Mouse (Mus musculus): Measurements from ENCODE around the gene Sowaha. TPM values are rescaled to one million over a fixed set of nuclear protein-coding genes. Genes with fewer than 3 reads are reported as not detected.
"Not testable (repeated sequence)": the region's sequence is repeated elsewhere in the genome, so short reads cannot be mapped to it uniquely, and the experiment has no call there.

Sowaha gene
- polyA plus RNA-seq, 1 experiment = not detected

DNA sequence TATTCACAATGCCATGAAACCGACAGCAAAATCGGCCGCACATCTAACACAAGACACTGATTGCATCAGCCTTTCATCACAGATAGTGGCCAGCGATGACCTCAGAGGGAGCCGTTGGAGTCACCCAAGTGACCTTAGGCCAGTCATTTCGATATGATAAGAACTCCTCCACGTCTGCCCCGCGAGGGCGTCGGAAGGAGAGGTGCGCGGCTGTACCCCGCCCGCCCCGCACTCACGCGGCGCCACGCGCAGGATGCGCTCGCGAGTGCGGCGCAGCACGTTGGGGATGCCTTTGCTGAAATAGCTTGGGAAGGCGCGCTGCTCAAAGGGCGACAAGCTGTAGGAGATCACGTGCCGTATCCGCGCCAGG, 49.8 kb downstream of the Sowaha start:
- H3K36me3 ChIP-seq (replicated peaks; ENCODE audit: low read length) = peaks cover 30% of the 10 kb centered on the region
- no peaks in the 10 kb centered on the region for H3K27me3 ChIP-seq (replicated peaks)
- peak overlapping the region; percentile 98 for H3K4me3 ChIP-seq (replicated peaks)
- TF ChIP-seq FLI1 (IDR thresholded peaks at IDR 0.05; ENCODE audit: low read length) (no peak), GATA1 (IDR thresholded peaks at IDR 0.05; ENCODE audit: borderline replicate concordance, low read length) (no peak)
- no peaks in the 10 kb centered on the region for H3K9me3 ChIP-seq
- H3K4me1 ChIP-seq = peaks cover 61% of the 10 kb centered on the region

GRCm38 (mm10) chr11:53429182-53429581, 50.9 kb downstream of the Sowaha start:
- peaks cover 59% of the 10 kb centered on the region for H3K4me1 ChIP-seq
- no peak for TF ChIP-seq FLI1 (IDR thresholded peaks at IDR 0.05; ENCODE audit: low read length)
- no peak for TF ChIP-seq GATA1 (IDR thresholded peaks at IDR 0.05; ENCODE audit: borderline replicate concordance, low read length)
- peak overlapping the region; percentile 98 for H3K4me3 ChIP-seq (replicated peaks)
- no peaks in the 10 kb centered on the region for H3K9me3 ChIP-seq
- H3K36me3 ChIP-seq (replicated peaks; ENCODE audit: low read length) = peaks cover 40% of the 10 kb centered on the region
- H3K27me3 ChIP-seq (replicated peaks) = no peaks in the 10 kb centered on the region

DNA sequence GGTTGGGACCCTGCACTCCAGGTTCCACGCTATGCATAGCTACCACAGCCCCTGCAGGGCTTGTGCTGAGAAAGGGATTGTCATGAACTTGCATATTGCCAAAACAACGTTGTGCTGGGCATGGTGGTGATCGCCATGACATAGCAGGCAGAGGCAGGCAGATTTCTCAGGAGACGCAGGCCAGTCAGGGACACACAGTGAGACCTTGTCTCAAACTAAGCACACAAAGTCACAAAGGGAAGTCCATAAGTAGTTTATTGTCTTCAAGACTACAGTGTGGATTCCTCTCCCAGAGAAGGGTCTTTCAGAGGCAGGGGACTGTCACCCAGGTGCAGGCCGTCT, 51.4 kb downstream of the Sowaha start:
- no peak overlapping the region for H3K4me3 ChIP-seq (replicated peaks)
- peaks cover 57% of the 10 kb centered on the region for H3K4me1 ChIP-seq
- H3K9me3 ChIP-seq = no peaks in the 10 kb centered on the region
- H3K27me3 ChIP-seq (replicated peaks) = no peaks in the 10 kb centered on the region
- no peak for TF ChIP-seq FLI1 (IDR thresholded peaks at IDR 0.05; ENCODE audit: low read length)
- no peak for TF ChIP-seq GATA1 (IDR thresholded peaks at IDR 0.05; ENCODE audit: borderline replicate concordance, low read length)
- peaks cover 44% of the 10 kb centered on the region for H3K36me3 ChIP-seq (replicated peaks; ENCODE audit: low read length)

DNA sequence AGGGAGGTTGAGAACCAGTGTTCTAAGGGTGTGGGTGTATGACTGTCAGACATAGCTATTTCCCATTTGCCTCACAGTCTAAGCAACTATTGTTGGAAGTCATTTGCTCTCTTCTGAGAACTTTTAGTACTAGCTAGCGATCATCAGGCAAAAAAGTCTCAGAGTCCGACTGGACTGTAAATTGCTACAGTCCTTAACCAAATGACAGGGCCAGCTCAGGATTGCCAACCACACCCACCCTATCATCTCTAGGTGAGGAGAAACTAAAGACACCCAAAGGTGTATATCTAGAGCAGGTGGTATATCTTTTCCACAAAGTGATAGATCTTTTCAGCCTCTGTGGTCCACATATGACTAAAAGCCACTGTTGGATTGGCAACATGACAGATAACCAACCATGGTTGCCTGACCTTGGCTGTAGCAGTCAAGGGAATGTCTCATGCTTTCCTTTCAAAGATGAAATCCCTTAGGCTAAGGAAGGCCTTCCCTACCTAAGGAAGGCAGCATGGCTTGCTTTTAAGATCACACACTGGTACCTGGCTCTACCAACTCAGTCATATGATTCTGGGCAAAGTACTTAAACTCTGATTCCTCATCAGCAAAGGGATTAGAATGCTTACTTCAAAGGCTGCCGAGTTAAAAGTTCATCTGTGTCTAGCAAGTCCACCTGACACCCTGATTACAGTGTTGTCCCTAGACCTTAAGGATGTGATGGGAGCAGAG, 51.9 kb downstream of the Sowaha start:
- Histone ChIP-seq H3K27me3 (replicated peaks) (no peaks in the 10 kb centered on the region), H3K4me3 (replicated peaks) (no peak overlapping the region), H3K4me1 (peaks cover 52% of the 10 kb centered on the region), H3K9me3 (no peaks in the 10 kb centered on the region), H3K36me3 (replicated peaks; ENCODE audit: low read length) (peaks cover 50% of the 10 kb centered on the region)
- no peak for TF ChIP-seq GATA1 (IDR thresholded peaks at IDR 0.05; ENCODE audit: borderline replicate concordance, low read length)
- no peak for TF ChIP-seq FLI1 (IDR thresholded peaks at IDR 0.05; ENCODE audit: low read length)

GRCm38 (mm10) chr11:53426914-53427313, 53.2 kb downstream of the Sowaha start:
- H3K4me3 ChIP-seq (replicated peaks); H3K9me3 ChIP-seq; H3K27me3 ChIP-seq (replicated peaks): not testable (repeated sequence)
- Histone ChIP-seq H3K36me3 (replicated peaks; ENCODE audit: low read length) (peaks cover 62% of the 10 kb centered on the region), H3K4me1 (peaks cover 40% of the 10 kb centered on the region)

Other genes with a start within 250 kb of the Sowaha start
- gene Hspa4, start 179.8 kb downstream of the Sowaha start, polyA plus RNA-seq (2012; ENCODE audit: insufficient read depth, low replicate concordance) = 16.7 and 34.7 TPM in 2 replicates
- 1.5 and 1.9 TPM in 2 replicates for gene Zcchc10, start 155.6 kb downstream of the Sowaha start, polyA plus RNA-seq (2012; ENCODE audit: insufficient read depth, low replicate concordance)
- gene Aff4, start 129.4 kb downstream of the Sowaha start, polyA plus RNA-seq (2012; ENCODE audit: insufficient read depth, low replicate concordance) = 1.2 and 2.3 TPM in 2 replicates
- not detected in 2 replicates for gene Leap2, start 57.1 kb downstream of the Sowaha start, polyA plus RNA-seq (2012; ENCODE audit: insufficient read depth, low replicate concordance)
- 84.7 and 161 TPM in 2 replicates for gene Uqcrq, start 49.4 kb downstream of the Sowaha start, polyA plus RNA-seq (2012; ENCODE audit: insufficient read depth, low replicate concordance)
- gene Gdf9, start 49.3 kb downstream of the Sowaha start, polyA plus RNA-seq (2012; ENCODE audit: insufficient read depth, low replicate concordance) = 0.77 TPM in 1 of 2 replicates, not detected in the other
- not detected in 2 replicates for gene Gm10447, start 23.2 kb downstream of the Sowaha start, polyA plus RNA-seq (2012; ENCODE audit: insufficient read depth, low replicate concordance)
- gene Shroom1, start 23.1 kb downstream of the Sowaha start, polyA plus RNA-seq (2012; ENCODE audit: insufficient read depth, low replicate concordance) = 0.07 TPM in 1 of 2 replicates, not detected in the other
- not detected in 2 replicates for gene Gm9837, start 9.8 kb downstream of the Sowaha start, polyA plus RNA-seq (2012; ENCODE audit: insufficient read depth, low replicate concordance)
- not detected in 2 replicates for gene Gm9945, start 108 bp downstream of the Sowaha start, polyA plus RNA-seq (2012; ENCODE audit: insufficient read depth, low replicate concordance)
- gene Sept8, start 39.0 kb upstream of the Sowaha start, polyA plus RNA-seq (2012; ENCODE audit: insufficient read depth, low replicate concordance) = 13.7 and 26.6 TPM in 2 replicates
- gene Kif3a, start 87.1 kb upstream of the Sowaha start, polyA plus RNA-seq (2012; ENCODE audit: insufficient read depth, low replicate concordance) = 1.6 and 5.8 TPM in 2 replicates
- gene Il4, start 138.4 kb upstream of the Sowaha start, polyA plus RNA-seq (2012; ENCODE audit: insufficient read depth, low replicate concordance) = not detected in 2 replicates
- 0.17 TPM in 1 of 2 replicates, not detected in the other for gene Il13, start 154.4 kb upstream of the Sowaha start, polyA plus RNA-seq (2012; ENCODE audit: insufficient read depth, low replicate concordance)
- 2.9 and 3.2 TPM in 2 replicates for gene Rad50, start 227.0 kb upstream of the Sowaha start, polyA plus RNA-seq (2012; ENCODE audit: insufficient read depth, low replicate concordance)
- not detected in 2 replicates for gene Il5, start 240.5 kb upstream of the Sowaha start, polyA plus RNA-seq (2012; ENCODE audit: insufficient read depth, low replicate concordance)